Mouse (Mus musculus): Measurements from ENCODE around the gene Cdc37.

Cdc37 gene

GRCm38 (mm10) chr9:21097793-21098192, 52.0 kb downstream of the Cdc37 start:
- DNase-seq (ENCODE audit: low spot score in 2 of 2), result peak; percentile 71 to 77

- no peak for DNase-seq (ENCODE audit: low spot score in 2 of 2)
Measured at GRCm38 (mm10) chr9:21095958-21096357, 53.8 kb downstream of the Cdc37 start.

GRCm38 (mm10) chr9:21093423-21093822, 56.4 kb downstream of the Cdc37 start:
- no peak for DNase-seq (ENCODE audit: low spot score in 2 of 2)

- DNase-seq (ENCODE audit: low spot score in 2 of 2), result peak; percentile 97 to 98
Measured at GRCm38 (mm10) chr9:21091707-21092320, 58.0 kb downstream of the Cdc37 start, which contains the start of the genes Gm38431 and Raver1. Gene Gm38431 (minus strand): TSS chr9:21091997. Gene Raver1 (minus strand): TSS chr9:21092008.

GRCm38 (mm10) chr9:21090972-21091706, 58.6 kb downstream of the Cdc37 start:
- no peak for DNase-seq (ENCODE audit: low spot score in 2 of 2)

GRCm38 (mm10) chr9:21090537-21090936, 59.2 kb downstream of the Cdc37 start:
- DNase-seq (ENCODE audit: low spot score in 2 of 2), result no peak

GRCm38 (mm10) chr9:21083324-21083723, 66.5 kb downstream of the Cdc37 start:
- DNase-seq (ENCODE audit: low spot score in 2 of 2), result no peak

Data from right cerebral cortex, postnatal 36 days (tissue).